ENCODE assay signal across 9 mouse cellular contexts in the genomic region with DNA sequence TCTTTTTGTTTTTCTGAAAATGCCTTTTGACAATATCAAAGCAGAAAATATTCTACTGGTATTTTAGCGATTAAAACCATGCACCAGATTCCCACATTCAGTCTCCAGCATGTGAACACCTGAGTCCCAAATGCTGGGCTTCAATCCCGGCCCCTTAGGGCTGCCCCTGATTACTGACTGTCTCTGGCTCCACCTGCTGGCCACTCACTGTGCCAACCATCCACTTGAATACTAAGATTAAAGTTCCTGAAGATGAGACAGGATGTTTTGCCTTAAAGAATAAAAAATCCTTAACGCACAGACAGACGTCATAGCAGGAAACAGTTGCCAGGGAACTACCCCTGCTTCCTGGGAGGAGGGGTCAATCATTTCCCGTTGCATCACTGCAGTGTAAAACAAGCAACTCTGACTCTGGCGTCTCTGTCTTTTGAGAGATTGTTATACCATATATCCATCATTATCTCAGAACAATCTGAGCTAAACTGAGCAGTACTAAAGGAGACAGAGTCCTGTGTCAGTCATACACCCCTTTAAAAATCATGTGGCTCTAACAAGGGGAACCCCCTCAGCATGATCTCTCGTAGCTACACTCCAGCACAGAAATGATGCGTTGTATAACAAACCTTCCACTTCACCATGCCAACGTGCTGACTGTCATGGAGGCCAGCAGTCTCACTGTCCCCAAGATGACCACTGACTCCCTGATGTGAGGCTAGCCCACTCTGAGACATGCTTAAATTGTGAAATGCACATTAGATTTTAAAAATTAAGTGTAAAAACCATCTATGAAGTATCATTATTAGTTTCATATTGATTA.
DNase-seq lines count a peak whose midpoint lies in the region; ATAC-seq and TF ChIP-seq lines count a peak whose summit lies in the region.
"Had no signal": no experiment of that assay in that cellular context is flagged by ENCODE, and none has a peak within 500 bp of the region (broad histone marks: within the 10 kb centered on the region; RNA-seq: fewer than 3 reads in every experiment).

No protein-coding gene starts in this region.

- peak; percentile 53 to 84 for DNase-seq in adrenal gland, adult (ENCODE audit: inconsistent age in 2 of 2, low spot score in 1 of 2)
- DNase-seq in embryonic facial prominence, embryonic 11.5 days (ENCODE audit: low spot score), result peak; percentile 78
- DNase-seq in heart, postnatal 25 days (ENCODE audit: low spot score), result peak; percentile 9
- peak; percentile 21 to 66 for DNase-seq in layer of hippocampus, adult 2 months (ENCODE audit: low spot score in 2 of 2)
- DNase-seq in lung, postnatal 0 days (ENCODE audit: low spot score), result peak; percentile 84
- DNase-seq in retina, postnatal 1 day, result peak; percentile 46

- TF ChIP-seq CTCF in ES-Bruce4 (IDR thresholded peaks at IDR 0.05; ENCODE audit: low read depth, low read length), result peak; percentile 85
- TF ChIP-seq CTCF in layer of hippocampus, adult 2 months (conservative IDR thresholded peaks at IDR 0.05), result peak; percentile 95
- peak; percentile 94 for TF ChIP-seq CTCF in lung, postnatal 0 days (IDR thresholded peaks at IDR 0.05)

- intact Hi-C loops in heart, postnatal 25 days (cut with DNase I), result loop anchor here (5.0 kb wide), 1 partner anchor 407 kb away; no protein-coding TSS in a partner anchor

- no peaks in the 10 kb centered on the region for H3K9me3 ChIP-seq in ES-Bruce4 (replicated peaks; ENCODE audit: control insufficient read depth, insufficient read depth, low read length, poor library complexity, severe bottlenecking)
- H3K9me3 ChIP-seq in embryonic facial prominence, embryonic 11.5 days (replicated peaks; ENCODE audit: control insufficient read depth, low read length), result no peaks in the 10 kb centered on the region
- H3K9me3 ChIP-seq in lung, postnatal 0 days (ENCODE audit: low read length), result no peaks in the 10 kb centered on the region
- H3K9me3 ChIP-seq: stomach, embryonic 15.5 days had no signal

- ATAC-seq in embryonic facial prominence, embryonic 11.5 days (replicated peaks; ENCODE audit: insufficient number of reproducible peaks, low FRiP score, low TSS enrichment, low read depth), result 0 out of 2 replicates have a peak, but pooled peaks have one; percentile 48
- ATAC-seq in lung, postnatal 0 days, result peak; percentile 74
- no peak for ATAC-seq in monocyte, adult 5-6 weeks (replicated peaks; ENCODE audit: insufficient number of reproducible peaks, low FRiP score, low TSS enrichment, poor library complexity, severe bottlenecking)

- no peak for TF ChIP-seq POLR2A in ES-Bruce4 (IDR thresholded peaks at IDR 0.05; ENCODE audit: insufficient read depth, low read length)

- TF ChIP-seq EP300 in ES-Bruce4 (IDR thresholded peaks at IDR 0.05; ENCODE audit: insufficient read depth, low read depth, low read length), result no peak
- peak; percentile 59; the same call in 1 of the 2 replicates for TF ChIP-seq EP300 in lung, postnatal 0 days (IDR thresholded peaks at IDR 0.05)

- no peak overlapping the region for H3K4me2 ChIP-seq in embryonic facial prominence, embryonic 11.5 days (ENCODE audit: low read depth, low read length)
- no peak overlapping the region for H3K4me2 ChIP-seq in lung, postnatal 0 days (replicated peaks; ENCODE audit: low read depth, low read length)
- H3K4me2 ChIP-seq: stomach, embryonic 15.5 days had no signal

- H3K27me3 ChIP-seq in ES-Bruce4 (ENCODE audit: control insufficient read depth, insufficient read depth, low read length, poor library complexity, severe bottlenecking), result no peaks in the 10 kb centered on the region
- H3K27me3 ChIP-seq in embryonic facial prominence, embryonic 11.5 days (ENCODE audit: control insufficient read depth, insufficient read depth, low read length), result no peaks in the 10 kb centered on the region
- H3K27me3 ChIP-seq in lung, postnatal 0 days (replicated peaks; ENCODE audit: insufficient read depth, low read length), result no peaks in the 10 kb centered on the region
- H3K27me3 ChIP-seq: stomach, embryonic 15.5 days had no signal

- no peak overlapping the region for H3K9ac ChIP-seq in ES-Bruce4 (ENCODE audit: low read depth, poor library complexity, severe bottlenecking)
- H3K9ac ChIP-seq in embryonic facial prominence, embryonic 11.5 days (replicated peaks; ENCODE audit: low read length), result no peak overlapping the region
- H3K9ac ChIP-seq in lung, postnatal 0 days (replicated peaks; ENCODE audit: low read depth), result no peak overlapping the region
- H3K9ac ChIP-seq: stomach, embryonic 15.5 days had no signal

- no peaks in the 10 kb centered on the region for H3K36me3 ChIP-seq in ES-Bruce4 (ENCODE audit: control insufficient read depth, insufficient read depth, low read length, poor library complexity, severe bottlenecking)
- no peaks in the 10 kb centered on the region for H3K36me3 ChIP-seq in embryonic facial prominence, embryonic 11.5 days (replicated peaks; ENCODE audit: control insufficient read depth, insufficient read depth, low read depth, low read length)
- no peaks in the 10 kb centered on the region for H3K36me3 ChIP-seq in lung, postnatal 0 days (ENCODE audit: insufficient read depth, low read length)
- H3K36me3 ChIP-seq: stomach, embryonic 15.5 days had no signal

- H3K4me3 ChIP-seq in ES-Bruce4 (ENCODE audit: low read depth, low read length), result no peak overlapping the region
- H3K4me3 ChIP-seq in embryonic facial prominence, embryonic 11.5 days (ENCODE audit: low read depth, low read length), result no peak overlapping the region
- H3K4me3 ChIP-seq in layer of hippocampus, adult 2 months, result no peak overlapping the region
- no peak overlapping the region for H3K4me3 ChIP-seq in lung, postnatal 0 days (ENCODE audit: low read depth, low read length)
- H3K4me3 ChIP-seq: stomach, embryonic 15.5 days had no signal

- WGBS in embryonic facial prominence, embryonic 11.5 days, result 39% methylated on average over 9 of the region's 9 CpGs
- 25% methylated on average over 9 of the region's 9 CpGs for WGBS in lung, postnatal 0 days

- no peaks in the 10 kb centered on the region for H3K4me1 ChIP-seq in ES-Bruce4 (ENCODE audit: control insufficient read depth, insufficient read depth, low read length)
- no peaks in the 10 kb centered on the region for H3K4me1 ChIP-seq in embryonic facial prominence, embryonic 11.5 days (ENCODE audit: control insufficient read depth, insufficient read depth, low read length)
- H3K4me1 ChIP-seq in lung, postnatal 0 days (ENCODE audit: insufficient read depth, low read depth, low read length), result no peaks in the 10 kb centered on the region
- H3K4me1 ChIP-seq: stomach, embryonic 15.5 days had no signal

- no peak overlapping the region for H3K27ac ChIP-seq in ES-Bruce4 (ENCODE audit: insufficient read depth, low read length)
- no peak overlapping the region for H3K27ac ChIP-seq in embryonic facial prominence, embryonic 11.5 days (replicated peaks; ENCODE audit: low read depth, low read length)
- no peak overlapping the region for H3K27ac ChIP-seq in layer of hippocampus, adult 2 months
- H3K27ac ChIP-seq in lung, postnatal 0 days (ENCODE audit: low read length), result no peak overlapping the region
- H3K27ac ChIP-seq: stomach, embryonic 15.5 days had no signal

Comparison
In these comparisons a context has a peak if more than half of its experiments do, and no peak if none do; other contexts are left out.
1. DNase-seq: peak in every context shown above with its lines; median percentile 84 in lung, postnatal 0 days; 78 in embryonic facial prominence, embryonic 11.5 days; 68 in adrenal gland, adult; 46 in retina, postnatal 1 day; 44 in layer of hippocampus, adult 2 months; 9 in heart, postnatal 25 days.